Mouse (Mus musculus) small intestine, adult 2 months (tissue): Measurements from ENCODE around the gene Lrtm2. TPM values are rescaled to one million over a fixed set of nuclear protein-coding genes. Genes with fewer than 3 reads are reported as not detected.

Source experiments
- H3K27ac ChIP-seq: fragments of 200-500 bp; 2 replicates; pipeline ENCODE4 v1.5.1; 2012; ENCODE audit warnings: low read depth, low read length, control low read depth, inconsistent platforms; ENCODE audit not compliant: insufficient read depth
- H3K27me3 ChIP-seq: fragments of 200-500 bp; 2 replicates; pipeline ENCODE4 v1.6.1; 2012; ENCODE audit warnings: mild to moderate bottlenecking, moderate library complexity, low read length, inconsistent platforms; ENCODE audit not compliant: control insufficient read depth, insufficient read depth
- H3K36me3 ChIP-seq: fragments of 200-500 bp; 2 replicates; pipeline ENCODE4 v1.6.1; 2012; ENCODE audit warnings: mild to moderate bottlenecking, low read length, control low read depth, inconsistent platforms; ENCODE audit not compliant: control insufficient read depth, insufficient read depth
- H3K4me1 ChIP-seq: fragments of 200-500 bp; 2 replicates; pipeline ENCODE4 v1.6.1; 2012; ENCODE audit warnings: low read length, inconsistent platforms, mixed read lengths; ENCODE audit not compliant: control insufficient read depth, insufficient read depth, insufficient read length
- H3K4me3 ChIP-seq: fragments of 200-500 bp; 2 replicates; pipeline ENCODE4 v1.5.1; 2012; ENCODE audit warnings: low read depth, mild to moderate bottlenecking, control low read depth, inconsistent platforms, low read length, moderate library complexity
- CTCF ChIP-seq: fragments of 200-500 bp; IDR thresholded peaks from 2 replicates; pipeline ENCODE4 v1.5.1; 2012; ENCODE audit warnings: low read depth, mild to moderate bottlenecking, control low read depth, inconsistent platforms, low read length, moderate library complexity, mixed read lengths; ENCODE audit not compliant: insufficient replicate concordance, insufficient read length; ENCODE audit errors: extremely low read depth
- POLR2A ChIP-seq: fragments of 200-500 bp; IDR thresholded peaks from 2 replicates; pipeline ENCODE4 v1.6.1; 2012; ENCODE audit warnings: low read depth, mild to moderate bottlenecking, control low read depth, inconsistent platforms, low read length, moderate library complexity
- WGBS: fragments of 180-500 bp; shearing (Covaris S2); methylation state at CpG from one replicate; pipeline ENCODE4 v1.1.7; 2018; 5-methylcytosine and 5-hydroxymethylcytosine counted together
- polyA plus RNA-seq: library from polyadenylated mRNA; depleted of rRNA; stranded (reverse); fragments of >200 nt; gene quantifications from 2 replicates; pipeline ENCODE4 v1.2.3, GENCODE M21; 2012; rRNA removed

Gene Lrtm2
- polyA plus RNA-seq, 1 experiment = not detected

DNA sequence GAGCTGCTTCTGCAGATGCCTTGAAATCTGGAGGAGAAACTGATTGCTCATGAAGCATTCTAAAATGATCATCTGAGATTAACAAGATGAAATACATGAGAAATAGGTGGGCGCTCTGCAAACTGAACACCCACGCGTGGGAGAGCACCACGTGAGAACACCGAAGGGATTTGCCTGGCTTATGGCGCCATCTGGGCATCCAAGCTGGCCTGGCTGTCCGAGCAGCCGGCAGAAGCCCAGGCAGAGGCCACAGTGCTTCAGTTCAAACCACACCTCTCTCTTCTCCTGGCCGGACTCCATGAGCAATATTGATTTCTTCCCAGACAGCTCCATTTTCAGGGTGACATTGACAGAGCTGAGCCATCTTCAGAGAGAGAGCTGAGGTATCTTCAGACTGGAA, 49.8 kb downstream of the Lrtm2 start:
- Histone ChIP-seq H3K27me3 (no peaks in the 10 kb centered on the region), H3K27ac (no peak overlapping the region), H3K36me3 (no peaks in the 10 kb centered on the region), H3K4me3 (no peak overlapping the region), H3K4me1 (no peaks in the 10 kb centered on the region)
- 61% methylated on average over 9 of the region's 9 CpGs for WGBS
- TF ChIP-seq POLR2A (no peak), CTCF (no peak)

DNA sequence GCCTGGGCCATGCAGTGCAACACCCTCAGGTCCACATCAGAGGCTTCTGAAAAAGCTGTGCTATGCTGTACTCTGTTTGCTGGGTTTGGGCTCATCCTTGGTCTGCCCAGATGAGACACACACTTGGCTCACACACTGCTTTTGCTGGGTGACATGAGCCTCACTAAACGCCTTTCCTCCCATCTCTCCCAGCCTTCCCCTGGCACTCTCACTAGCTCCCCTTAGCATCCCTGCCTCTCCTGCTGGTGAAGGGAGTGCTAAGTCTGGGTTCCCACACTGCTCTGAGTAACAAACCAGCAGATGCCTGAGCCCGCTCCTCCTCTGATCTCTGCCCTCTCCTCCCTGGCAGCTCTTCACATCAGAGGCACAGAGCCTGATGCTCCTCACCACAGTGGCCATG, 53.9 kb downstream of the Lrtm2 start:
- WGBS = 94% methylated on average over 2 of the region's 2 CpGs
- no peaks in the 10 kb centered on the region for H3K36me3 ChIP-seq
- no peak overlapping the region for H3K27ac ChIP-seq
- H3K4me1 ChIP-seq = no peaks in the 10 kb centered on the region
- H3K4me3 ChIP-seq = no peak overlapping the region
- H3K27me3 ChIP-seq = no peaks in the 10 kb centered on the region
- no peak for TF ChIP-seq POLR2A
- TF ChIP-seq CTCF = no peak

Other genes with a start within 250 kb of the Lrtm2 start
- gene Dcp1b, start 155.5 kb downstream of the Lrtm2 start, polyA plus RNA-seq = 5.3 and 11.9 TPM in 2 replicates
- 2.0 and 2.6 TPM in 2 replicates for gene Cacna1c, start 134.3 kb downstream of the Lrtm2 start, polyA plus RNA-seq
- gene Cacna2d4, start 94.2 kb downstream of the Lrtm2 start, polyA plus RNA-seq = 0.32 TPM in 1 of 2 replicates, not detected in the other
- gene Adipor2, start 86.9 kb upstream of the Lrtm2 start, polyA plus RNA-seq = 43.4 and 112 TPM in 2 replicates
- 42.7 and 79.6 TPM in 2 replicates for gene Fbxl14, start 148.9 kb upstream of the Lrtm2 start, polyA plus RNA-seq
- 1.8 and 1.9 TPM in 2 replicates for gene Wnt5b, start 213.6 kb upstream of the Lrtm2 start, polyA plus RNA-seq